Mouse (Mus musculus): ENCODE results near the gene Cct7.

Cct7 gene

GRCm38 (mm10) chr6:85502103-85502910, 51.0 kb downstream of the Cct7 start:
- no peak for DNase-seq (ENCODE audit: low read depth, low spot score)

GRCm38 (mm10) chr6:85502911-85503250, 51.6 kb downstream of the Cct7 start, which contains the start of gene Fbxo41:
Fbxo41 (minus strand) TSS chr6:85502994.
- no peak for DNase-seq (ENCODE audit: low read depth, low spot score)

- no peak for DNase-seq (ENCODE audit: low read depth, low spot score)
Measured at GRCm38 (mm10) chr6:85504908-85505307, 53.6 kb downstream of the Cct7 start.

GRCm38 (mm10) chr6:85508602-85509001, 57.3 kb downstream of the Cct7 start:
- DNase-seq (ENCODE audit: low read depth, low spot score) = no peak

- DNase-seq (ENCODE audit: low read depth, low spot score) = no peak
Measured at GRCm38 (mm10) chr6:85510476-85510875, 59.2 kb downstream of the Cct7 start.

GRCm38 (mm10) chr6:85511286-85512055, 60.2 kb downstream of the Cct7 start:
- DNase-seq (ENCODE audit: low read depth, low spot score) = no peak

GRCm38 (mm10) chr6:85512056-85512440, 60.7 kb downstream of the Cct7 start:
- DNase-seq (ENCODE audit: low read depth, low spot score) = no peak

GRCm38 (mm10) chr6:85512577-85513530, 61.5 kb downstream of the Cct7 start:
- DNase-seq (ENCODE audit: low read depth, low spot score) = no peak

GRCm38 (mm10) chr6:85513531-85513910, 62.2 kb downstream of the Cct7 start, which contains the start of gene Egr4:
Egr4 (minus strand) TSS chr6:85513589.
- no peak for DNase-seq (ENCODE audit: low read depth, low spot score)

GRCm38 (mm10) chr6:85515941-85516340, 64.6 kb downstream of the Cct7 start:
- no peak for DNase-seq (ENCODE audit: low read depth, low spot score)

All from forelimb bud, embryonic 11.5 days (tissue).